Mouse (Mus musculus) intestine, embryonic 15.5 days (tissue): ENCODE results near the gene Ccdc142. TPM values are rescaled to one million over a fixed set of nuclear protein-coding genes. Genes with fewer than 3 reads are reported as not detected.

Source experiments
- ATAC-seq: fragments of 200-750 bp; cut with Nextera tagmentation; 2 replicates; pipeline ENCODE4 v1.8.0; 2017; ENCODE audit warnings: moderate TSS enrichment, moderate library complexity
- H3K27ac ChIP-seq: fragments of 300-500 bp; sonication (generic); 2 replicates; pipeline ENCODE4 v1.5.1; 2015; ENCODE audit warnings: mild to moderate bottlenecking, inconsistent platforms
- H3K27me3 ChIP-seq: fragments of 300-500 bp; sonication (generic); replicated peaks from 2 replicates; pipeline ENCODE4 v1.6.1; 2015; ENCODE audit warnings: inconsistent platforms
- H3K36me3 ChIP-seq: fragments of 300-500 bp; sonication (generic); 2 replicates; pipeline ENCODE4 v1.6.1; 2015; ENCODE audit warnings: inconsistent platforms
- H3K4me1 ChIP-seq: fragments of 300-500 bp; sonication (generic); replicated peaks from 2 replicates; pipeline ENCODE4 v1.6.1; 2015; ENCODE audit warnings: inconsistent platforms
- H3K4me2 ChIP-seq: fragments of 300-500 bp; sonication (generic); replicated peaks from 2 replicates; pipeline ENCODE4 v1.6.1; 2015; ENCODE audit warnings: mild to moderate bottlenecking, inconsistent platforms
- H3K4me3 ChIP-seq: fragments of 300-500 bp; sonication (generic); replicated peaks from 2 replicates; pipeline ENCODE4 v1.5.1; 2015; ENCODE audit warnings: inconsistent platforms
- H3K9ac ChIP-seq: fragments of 300-500 bp; sonication (generic); 2 replicates; pipeline ENCODE4 v1.6.1; 2015; ENCODE audit warnings: inconsistent platforms
- H3K9me3 ChIP-seq: fragments of 300-500 bp; sonication (generic); 2 replicates; pipeline ENCODE4 v1.6.1; 2016; ENCODE audit warnings: inconsistent platforms
- WGBS: fragments of 180-500 bp; shearing (Covaris S2); methylation state at CpG from one replicate; pipeline ENCODE4 v1.1.7; 2015; 5-methylcytosine and 5-hydroxymethylcytosine counted together
- polyA plus RNA-seq: library from polyadenylated mRNA; unstranded; fragments of >200 nt; fragmentation: Nextera tagmentation; extraction: Ambion mirVana; gene quantifications from 2 replicates; pipeline ENCODE4 v1.2.1, GENCODE M21; 2015

Gene Ccdc142
- polyA plus RNA-seq, 1 experiment from 2014 or later, result 2.6 TPM

DNA sequence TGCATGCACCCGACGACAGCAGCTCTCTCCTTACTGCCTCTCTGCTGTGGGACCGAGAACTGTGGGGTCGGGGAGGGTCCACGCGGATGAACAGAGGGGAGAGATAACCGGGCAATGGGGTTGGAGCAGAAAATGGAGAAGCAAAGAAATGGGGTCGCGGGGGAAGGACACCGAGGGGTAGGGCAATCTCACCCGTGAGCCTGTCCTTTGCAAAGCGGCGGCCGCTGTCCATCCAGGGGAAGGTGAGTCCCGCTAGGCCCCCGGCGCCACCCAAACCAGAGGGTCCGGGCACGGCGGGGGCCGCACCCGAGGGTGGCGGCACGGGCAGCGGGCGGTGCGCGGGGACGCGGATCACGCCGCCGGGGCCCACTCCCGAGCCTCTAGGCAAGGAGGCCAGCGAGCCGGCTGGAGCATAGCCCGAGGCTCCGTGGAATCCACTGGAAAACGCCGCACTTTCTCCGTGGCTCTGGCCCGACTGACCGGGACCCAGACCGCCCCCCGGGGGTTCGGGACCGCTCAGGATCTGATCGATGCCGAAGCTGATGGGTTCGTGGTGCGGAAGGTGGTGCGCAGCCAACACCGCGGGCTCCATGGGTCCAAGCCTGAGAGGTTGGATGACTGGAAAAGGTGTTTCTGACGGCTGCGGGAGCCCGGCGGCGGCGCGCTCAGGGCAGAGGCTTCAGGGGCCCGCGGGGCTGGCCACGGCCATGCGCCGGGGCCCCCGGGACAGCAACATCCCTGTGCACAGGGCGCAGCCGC lies 31.7 kb upstream of the Ccdc142 start:
- WGBS, result 1% methylated on average over 69 of the region's 69 CpGs
- Histone ChIP-seq H3K9ac (peak overlapping the region; percentile 9), H3K4me3 (peak overlapping the region; percentile 37), H3K4me1 (peaks cover 29% of the 10 kb centered on the region), H3K36me3 (no peaks in the 10 kb centered on the region), H3K27me3 (peaks cover 93% of the 10 kb centered on the region), H3K4me2 (peak overlapping the region; percentile 65), H3K9me3 (no peaks in the 10 kb centered on the region), H3K27ac (no peak overlapping the region)
- ATAC-seq, result no peak

DNA sequence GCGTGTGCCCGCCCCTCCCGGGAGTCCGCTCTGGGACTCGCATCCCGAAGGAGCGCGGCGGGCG lies 31.3 kb upstream of the Ccdc142 start, which contains the start of gene Tlx2:
Gene Tlx2, minus strand, starts transcription at position 47 of the 64 bp plus-strand sequence.
- H3K4me3 ChIP-seq, result peak within 1 kb of the TSS; percentile 37
- ATAC-seq, result no peak
- peak within 1 kb of the TSS; percentile 65 for H3K4me2 ChIP-seq
- no peaks in the 10 kb centered on the region for H3K9me3 ChIP-seq
- no peaks in the 10 kb centered on the region for H3K36me3 ChIP-seq
- H3K9ac ChIP-seq, result peak within 1 kb of the TSS; percentile 9
- peaks cover 29% of the 10 kb centered on the region for H3K4me1 ChIP-seq
- peak within 1 kb of the TSS; percentile 44 for H3K27ac ChIP-seq
- H3K27me3 ChIP-seq, result peaks cover 91% of the 10 kb centered on the region
- WGBS, result 0% methylated on average over 10 of the region's 10 CpGs

DNA sequence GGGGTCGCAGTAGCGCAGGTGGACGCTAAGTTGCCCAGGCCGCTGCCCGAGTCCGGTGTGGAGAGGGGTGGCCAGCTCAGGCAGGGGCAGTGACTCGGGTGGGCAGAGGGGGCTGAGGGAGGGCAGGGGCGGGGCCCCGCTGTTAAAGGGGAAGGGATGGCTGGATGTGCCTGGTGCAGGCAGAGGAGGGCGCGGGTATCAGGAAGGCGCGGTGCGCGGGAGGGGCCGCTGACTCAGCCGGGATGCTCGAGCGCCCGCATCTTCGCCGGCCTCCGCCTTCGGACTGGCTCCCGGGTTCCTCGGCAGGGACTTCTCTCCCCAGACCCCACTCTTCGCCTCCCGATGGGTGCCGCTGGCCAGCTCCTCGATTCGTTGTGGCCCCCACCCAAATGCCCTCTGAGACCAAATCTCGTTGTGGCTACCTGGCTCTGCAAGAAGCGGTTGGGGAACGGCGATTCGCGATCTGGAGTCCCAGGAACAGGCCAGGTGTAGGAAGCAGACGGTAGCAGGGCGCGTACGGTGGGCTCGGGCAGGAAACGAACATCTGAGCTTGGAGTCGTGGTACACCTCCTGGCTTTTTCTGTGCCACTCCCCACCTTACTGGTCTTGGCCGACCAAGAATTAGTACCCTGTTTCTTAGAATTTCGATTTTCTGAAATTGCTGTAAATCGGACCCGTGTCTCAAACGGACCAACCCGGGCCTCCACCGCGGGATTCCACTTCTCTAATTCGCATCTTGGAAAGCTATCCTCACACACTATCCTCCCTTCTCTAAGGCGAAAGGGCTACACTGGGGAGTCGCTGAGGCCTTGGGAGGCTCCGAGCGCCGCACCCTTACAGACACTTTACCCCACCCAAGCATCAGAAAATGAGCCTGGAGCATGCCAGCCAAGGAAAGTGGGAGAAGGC lies 30.8 kb upstream of the Ccdc142 start:
- no peaks in the 10 kb centered on the region for H3K9me3 ChIP-seq
- peak overlapping the region; percentile 65 for H3K4me2 ChIP-seq

DNA sequence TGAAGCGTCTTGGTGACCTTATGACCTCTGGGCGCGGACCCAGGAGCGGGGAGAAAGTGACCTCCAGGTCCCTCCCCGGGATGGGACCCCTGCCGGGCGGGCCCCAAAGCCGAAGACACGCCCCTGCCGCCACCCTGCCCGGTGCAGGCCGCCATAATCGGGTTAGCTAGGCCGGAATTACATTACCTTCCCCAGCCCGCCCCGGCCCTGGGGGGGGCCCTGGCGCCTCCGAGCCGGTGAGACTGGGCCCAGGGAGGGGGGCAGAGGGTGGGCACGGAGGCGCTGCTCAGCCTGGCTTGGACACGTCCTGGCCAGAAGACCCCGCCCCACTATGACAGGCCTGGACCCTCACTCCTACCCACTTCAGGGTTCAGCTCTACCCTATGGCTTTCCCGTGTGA lies 30.2 kb upstream of the Ccdc142 start:
- Histone ChIP-seq H3K4me3 (peak overlapping the region; percentile 37; the same call in 1 of the 2 replicates), H3K9ac (no peak overlapping the region), H3K27me3 (peaks cover 92% of the 10 kb centered on the region), H3K36me3 (no peaks in the 10 kb centered on the region), H3K4me2 (peak overlapping the region; percentile 40), H3K4me1 (peaks cover 29% of the 10 kb centered on the region), H3K9me3 (no peaks in the 10 kb centered on the region), H3K27ac (peak overlapping the region; percentile 44)
- WGBS, result 2% methylated on average over 24 of the region's 24 CpGs
- ATAC-seq, result peak; percentile 64

More for the DNA sequence above, 30.8 kb upstream of the Ccdc142 start:
- H3K4me1 ChIP-seq, result peaks cover 29% of the 10 kb centered on the region
- H3K27ac ChIP-seq, result peak overlapping the region; percentile 44
- H3K27me3 ChIP-seq, result peaks cover 91% of the 10 kb centered on the region
- WGBS, result 1% methylated on average over 58 of the region's 58 CpGs
- peak overlapping the region; percentile 37 for H3K4me3 ChIP-seq
- 0 out of 2 replicates have a peak overlapping the region, but pooled peaks have one; percentile 9 for H3K9ac ChIP-seq
- ATAC-seq, result peak; percentile 39
- no peaks in the 10 kb centered on the region for H3K36me3 ChIP-seq

DNA sequence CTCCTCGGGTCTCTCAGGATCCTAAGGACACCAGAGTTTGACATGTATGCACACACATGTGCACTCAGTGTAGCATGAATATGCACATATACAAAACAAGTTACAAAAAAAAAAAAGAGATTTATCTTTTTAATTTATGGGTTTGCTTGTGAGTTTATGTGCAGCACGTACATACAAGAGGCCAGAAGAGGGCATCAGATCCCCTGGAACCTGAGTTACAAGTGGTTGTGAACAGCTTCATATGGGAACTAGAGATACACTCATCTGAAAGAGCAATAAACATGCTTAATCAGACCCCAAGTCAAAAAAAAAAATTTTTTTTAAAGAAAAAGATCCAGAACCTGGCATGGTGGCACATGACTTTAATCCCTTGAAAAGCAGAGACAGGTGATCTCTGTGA lies 26.4 kb upstream of the Ccdc142 start:
- 24% methylated on average over 2 of the region's 2 CpGs for WGBS
- Histone ChIP-seq H3K27me3 (peaks cover 65% of the 10 kb centered on the region), H3K4me2 (no peak overlapping the region), H3K4me3 (no peak overlapping the region), H3K4me1 (peaks cover 16% of the 10 kb centered on the region), H3K9me3 (no peaks in the 10 kb centered on the region), H3K36me3 (no peaks in the 10 kb centered on the region), H3K27ac (no peak overlapping the region), H3K9ac (no peak overlapping the region)
- ATAC-seq, result no peak

DNA sequence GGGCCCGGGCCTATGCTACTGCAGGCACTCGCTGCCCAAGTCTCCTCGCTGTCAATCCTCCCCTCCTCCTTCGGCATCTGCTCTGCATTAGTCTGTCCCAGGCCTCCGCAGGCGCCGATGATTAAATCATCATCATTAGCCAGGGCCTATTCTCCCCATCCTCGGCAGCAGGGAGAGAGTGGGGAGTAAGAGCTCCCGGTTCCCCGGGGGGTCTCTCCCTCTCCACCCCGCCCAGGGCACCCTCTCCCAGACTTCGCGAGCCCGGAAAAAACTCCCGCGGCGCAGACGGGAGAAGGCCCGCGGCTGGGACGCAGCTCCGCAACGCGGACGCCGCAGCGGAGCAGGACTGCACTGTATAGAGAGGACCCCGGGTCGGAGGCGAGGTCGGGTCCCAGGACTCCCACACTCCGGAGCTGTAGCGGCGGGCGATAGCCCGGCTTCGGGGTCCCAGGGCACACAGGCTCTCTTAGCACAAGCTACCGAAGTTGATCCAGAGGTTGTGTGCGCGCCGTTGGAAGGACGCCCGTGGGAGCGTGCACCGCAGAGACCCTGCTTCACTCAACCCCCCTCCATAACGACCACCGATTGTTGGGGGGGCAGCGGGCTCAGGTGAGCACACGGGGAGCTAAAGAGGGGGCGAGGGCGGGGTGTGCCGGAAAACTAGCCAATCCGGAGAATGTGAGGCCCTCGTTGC lies 23.6 kb upstream of the Ccdc142 start, which contains the start of gene Pcgf1:
Gene Pcgf1, plus strand, starts transcription at position 240 of the 694 bp plus-strand sequence.
- Histone ChIP-seq H3K4me3 (peak within 1 kb of the TSS; percentile 78), H3K27me3 (peaks cover 39% of the 10 kb centered on the region), H3K4me1 (peaks cover 3% of the 10 kb centered on the region; the same call in 1 of the 2 replicates), H3K4me2 (peak within 1 kb of the TSS; percentile 89), H3K9me3 (no peaks in the 10 kb centered on the region), H3K9ac (peak within 1 kb of the TSS; percentile 62), H3K36me3 (peaks cover 6% of the 10 kb centered on the region; the same call in 1 of the 2 replicates), H3K27ac (peak within 1 kb of the TSS; percentile 77)
- WGBS, result under 1% methylated on average over 54 of the region's 54 CpGs
- peak; percentile 62 for ATAC-seq

DNA sequence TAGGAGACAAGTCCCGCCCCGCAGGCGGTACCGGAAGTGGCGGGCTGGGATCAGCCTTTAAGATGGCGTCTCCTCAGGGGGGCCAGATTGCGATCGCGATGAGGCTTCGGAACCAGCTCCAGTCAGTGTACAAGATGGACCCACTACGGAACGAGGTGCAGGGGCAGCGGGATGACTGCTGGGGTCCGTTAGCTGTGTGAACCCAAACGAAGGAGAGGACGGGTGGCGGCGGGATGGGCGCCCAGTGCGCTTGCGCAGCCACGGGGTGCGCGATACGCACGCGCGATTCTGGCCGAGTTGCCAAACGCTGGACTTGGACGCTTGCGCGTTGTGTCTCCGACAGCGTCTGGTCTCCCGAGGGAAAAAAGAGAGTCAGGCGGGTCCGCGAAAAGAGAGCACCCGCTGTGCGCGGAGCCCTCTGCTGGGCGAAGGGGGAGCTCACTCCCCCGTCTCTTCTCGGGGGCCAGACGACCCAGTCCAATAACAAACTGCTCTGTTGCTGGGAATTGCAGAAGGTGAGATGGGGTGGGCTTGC lies 23.0 kb upstream of the Ccdc142 start:
- Histone ChIP-seq H3K9me3 (no peaks in the 10 kb centered on the region), H3K4me2 (peak overlapping the region; percentile 89), H3K36me3 (peaks cover 6% of the 10 kb centered on the region; the same call in 1 of the 2 replicates), H3K27ac (peak overlapping the region; percentile 77), H3K4me3 (peak overlapping the region; percentile 78), H3K4me1 (peaks cover 3% of the 10 kb centered on the region; the same call in 1 of the 2 replicates), H3K9ac (peak overlapping the region; percentile 62), H3K27me3 (peaks cover 43% of the 10 kb centered on the region)
- peak; percentile 96 for ATAC-seq
- under 1% methylated on average over 46 of the region's 46 CpGs for WGBS

DNA sequence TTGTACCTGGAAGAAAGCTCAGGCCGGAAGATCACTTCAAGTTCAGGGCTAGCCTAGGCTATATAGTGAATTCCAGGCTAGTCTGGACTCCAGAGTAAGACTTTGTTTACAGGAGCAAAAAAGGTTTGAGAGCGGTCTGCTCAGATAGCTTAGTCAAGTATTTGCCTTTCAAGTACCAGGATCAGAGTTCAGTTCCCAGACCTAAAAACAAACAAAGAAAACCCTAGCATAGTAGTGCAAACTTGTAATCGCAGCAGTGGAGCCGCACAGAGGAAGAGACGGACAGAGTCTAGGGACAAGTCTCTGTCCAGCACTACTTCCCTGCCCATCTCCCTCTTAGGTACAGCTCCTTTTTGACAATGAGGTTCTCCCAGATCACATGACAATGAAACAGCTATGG lies 21.2 kb upstream of the Ccdc142 start:
- Histone ChIP-seq H3K4me3 (no peak overlapping the region), H3K27me3 (peaks cover 46% of the 10 kb centered on the region), H3K4me2 (no peak overlapping the region), H3K9ac (no peak overlapping the region), H3K27ac (no peak overlapping the region), H3K36me3 (peaks cover 6% of the 10 kb centered on the region; the same call in 1 of the 2 replicates), H3K9me3 (no peaks in the 10 kb centered on the region), H3K4me1 (peaks cover 3% of the 10 kb centered on the region; the same call in 1 of the 2 replicates)
- 91% methylated on average over 5 of the region's 5 CpGs for WGBS
- ATAC-seq, result no peak

DNA sequence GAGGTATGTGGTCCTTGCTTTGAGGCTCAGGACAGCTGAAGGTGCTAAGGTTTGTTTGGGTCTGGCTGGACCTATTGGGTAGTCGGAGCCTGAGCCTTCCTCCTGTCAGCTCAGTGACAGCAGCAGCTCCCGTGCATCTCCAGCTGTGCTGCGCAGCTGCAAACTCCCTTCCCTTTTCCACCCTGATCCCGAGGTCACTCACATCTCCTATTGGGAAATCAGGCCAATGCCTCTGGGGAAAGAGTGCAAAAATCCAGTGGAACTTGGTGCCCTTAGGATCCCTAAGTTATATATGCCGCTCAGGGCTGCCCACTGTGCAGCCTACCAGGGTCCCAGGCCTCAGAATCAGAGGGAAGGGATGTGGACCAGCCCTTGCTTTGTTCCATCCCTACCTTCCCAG lies 17.9 kb upstream of the Ccdc142 start:
- no peak for ATAC-seq
- peaks cover 6% of the 10 kb centered on the region; the same call in 1 of the 2 replicates for H3K36me3 ChIP-seq
- H3K9ac ChIP-seq, result no peak overlapping the region
- no peak overlapping the region for H3K4me2 ChIP-seq
- H3K4me1 ChIP-seq, result peaks cover 14% of the 10 kb centered on the region
- no peak overlapping the region for H3K4me3 ChIP-seq
- no peaks in the 10 kb centered on the region for H3K9me3 ChIP-seq
- H3K27ac ChIP-seq, result no peak overlapping the region
- peaks cover 56% of the 10 kb centered on the region for H3K27me3 ChIP-seq
- 34% methylated on average over 5 of the region's 5 CpGs for WGBS

DNA sequence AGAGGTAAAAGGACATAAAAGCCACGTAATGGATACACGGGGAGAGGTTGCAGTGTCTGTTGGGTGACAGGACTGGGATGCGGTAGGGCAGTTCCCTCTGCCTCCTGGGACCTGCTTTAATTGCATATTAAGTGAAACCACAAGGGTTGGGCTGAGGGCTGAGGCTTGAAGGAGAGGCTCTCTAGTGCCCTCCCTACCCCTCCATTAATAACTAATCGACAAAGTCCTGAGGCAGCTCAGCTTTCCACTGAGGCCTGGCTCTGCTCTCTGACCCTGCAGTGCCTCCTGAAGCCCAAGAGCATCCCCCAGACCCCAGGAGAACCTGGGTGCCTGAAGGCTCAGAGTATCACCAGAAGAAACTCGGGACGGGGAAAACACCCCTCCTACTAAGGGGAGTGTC lies 16.9 kb upstream of the Ccdc142 start:
- peaks cover 64% of the 10 kb centered on the region for H3K27me3 ChIP-seq
- peaks cover 6% of the 10 kb centered on the region; the same call in 1 of the 2 replicates for H3K36me3 ChIP-seq
- no peak overlapping the region for H3K4me2 ChIP-seq
- no peak overlapping the region for H3K27ac ChIP-seq
- no peaks in the 10 kb centered on the region for H3K9me3 ChIP-seq
- peaks cover 14% of the 10 kb centered on the region for H3K4me1 ChIP-seq
- no peak for ATAC-seq
- no peak overlapping the region for H3K9ac ChIP-seq
- no peak overlapping the region for H3K4me3 ChIP-seq
- WGBS, result 15% methylated on average over 6 of the region's 6 CpGs

DNA sequence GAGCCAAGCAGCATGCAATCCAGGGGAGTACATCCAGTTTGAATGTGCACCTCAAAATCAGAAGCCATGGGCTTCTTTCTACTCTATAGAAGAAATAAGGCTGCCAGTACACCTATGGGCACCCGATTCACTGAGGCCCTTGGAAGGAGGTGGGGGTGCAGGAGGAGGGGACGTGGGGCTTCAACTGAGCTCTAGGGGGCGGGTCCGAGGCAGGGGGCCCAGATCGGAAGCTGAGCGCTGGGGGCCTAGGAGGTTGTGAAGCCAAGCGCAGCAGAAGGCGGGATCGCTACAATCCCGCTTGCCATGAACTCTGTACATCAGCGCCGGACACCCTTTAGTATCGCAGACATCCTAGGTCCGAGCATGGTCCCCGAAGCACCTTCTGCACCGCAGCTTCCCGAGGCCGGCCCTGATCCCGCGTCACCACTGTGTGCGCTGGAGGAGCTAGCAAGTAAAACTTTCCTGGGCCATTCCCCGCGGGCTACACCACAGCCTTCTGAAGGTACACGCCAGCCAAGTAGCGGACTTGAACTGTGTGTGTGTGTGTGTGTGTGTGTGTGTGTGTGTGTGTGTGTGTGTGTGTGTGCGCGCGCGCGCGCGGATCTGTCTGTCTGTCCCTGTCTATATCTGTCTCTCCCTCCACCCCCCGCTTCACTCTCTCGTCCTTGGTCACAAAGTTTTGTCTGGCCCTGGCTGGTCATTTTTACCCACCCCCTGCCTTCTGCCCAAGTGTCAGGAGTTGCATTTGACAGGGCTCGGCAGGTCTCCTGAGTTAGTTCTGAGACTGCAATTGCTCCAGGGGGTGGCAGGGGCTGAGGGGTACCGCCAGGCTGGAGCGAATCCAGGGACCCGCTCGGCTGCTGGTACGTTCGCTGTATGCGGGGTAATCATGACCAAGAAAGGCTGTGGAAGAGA lies 15.0 kb upstream of the Ccdc142 start, which contains the start of gene Lbx2:
Gene Lbx2, plus strand, starts transcription at position 247 of the 915 bp plus-strand sequence.
- no peak within 1 kb of the TSS for H3K27ac ChIP-seq
- no peak within 1 kb of the TSS for H3K9ac ChIP-seq
- WGBS, result 5% methylated on average over 41 of the region's 42 CpGs
- no peaks in the 10 kb centered on the region for H3K36me3 ChIP-seq
- no peaks in the 10 kb centered on the region for H3K9me3 ChIP-seq
- peak within 1 kb of the TSS; percentile 22 for H3K4me3 ChIP-seq
- H3K4me1 ChIP-seq, result peaks cover 14% of the 10 kb centered on the region
- peaks cover 69% of the 10 kb centered on the region for H3K27me3 ChIP-seq
- peak within 1 kb of the TSS; percentile 56 for H3K4me2 ChIP-seq
- ATAC-seq, result no peak
